Mouse (Mus musculus) testis, adult 2 months (tissue): Measurements from ENCODE around the gene Olfr1506.
"Not testable (repeated sequence)": the region's sequence is repeated elsewhere in the genome, so short reads cannot be mapped to it uniquely, and the experiment has no call there.

ENCODE experiments used
- CTCF ChIP-seq: fragments of 200-500 bp; IDR thresholded peaks from 2 replicates; pipeline ENCODE4 v1.5.1; 2012; ENCODE audit warnings: low read depth, mild to moderate bottlenecking, inconsistent platforms, low read length, moderate library complexity; ENCODE audit not compliant: control insufficient read depth, insufficient read depth, insufficient replicate concordance
- POLR2A ChIP-seq: fragments of 200-500 bp; IDR thresholded peaks from 2 replicates; pipeline ENCODE4 v1.6.1; 2012; ENCODE audit warnings: low read depth, mild to moderate bottlenecking, inconsistent platforms, low read length, moderate library complexity; ENCODE audit not compliant: control insufficient read depth

GRCm38 (mm10) chr2:90186082-90186481 lies 38.2 kb downstream of the Olfr1506 start:
- TF ChIP-seq CTCF, POLR2A: not testable (repeated sequence)
